Mouse (Mus musculus) myocyte (in vitro differentiated cells): Measurements from ENCODE around the gene Rbm20. TPM values are rescaled to one million over a fixed set of nuclear protein-coding genes. Genes with fewer than 3 reads are reported as not detected.
A peak's percentile ranks its signal among the peaks of the same experiment; 100 is the strongest.

Experiments
- H3K27me3 ChIP-seq: one replicate; pipeline ENCODE4 v1.6.1; 2011; ENCODE audit not compliant: control insufficient read depth, insufficient read depth, insufficient read length
- H3K36me3 ChIP-seq: one replicate; pipeline ENCODE4 v1.6.1; 2011; ENCODE audit not compliant: control insufficient read depth, insufficient read depth
- H3K4me2 ChIP-seq: one replicate; pipeline ENCODE4 v1.6.1; 2011; ENCODE audit warnings: low read depth, control low read depth
- H3K4me3 ChIP-seq: one replicate; pipeline ENCODE4 v1.5.1; 2011; ENCODE audit warnings: mild to moderate bottlenecking, control low read depth, moderate library complexity
- H3K79me2 ChIP-seq: one replicate; pipeline ENCODE4 v1.6.1; 2011; ENCODE audit not compliant: control insufficient read depth, insufficient read depth
- H3ac ChIP-seq: one replicate; pipeline ENCODE4 v1.6.1; 2011; ENCODE audit not compliant: control insufficient read depth, insufficient read length
- CEBPB ChIP-seq: IDR thresholded peaks from 2 replicates; pipeline ENCODE4 v1.6.1; 2011; ENCODE audit warnings: mild to moderate bottlenecking, moderate library complexity; ENCODE audit not compliant: poor library complexity, insufficient read depth, severe bottlenecking
- E2F4 ChIP-seq: IDR thresholded peaks from one replicate; pipeline ENCODE4 v1.6.1; 2011; ENCODE audit warnings: mild to moderate bottlenecking, control low read depth, moderate library complexity; ENCODE audit not compliant: insufficient read depth
- MAX ChIP-seq: IDR thresholded peaks from one replicate; pipeline ENCODE4 v1.6.1; 2011; ENCODE audit warnings: low read depth, mild to moderate bottlenecking, control low read depth
- MYOD1 ChIP-seq, 3 experiments: IDR thresholded peaks; one replicate each; pipeline ENCODE4 v1.6.1; 2011; ENCODE audit warnings: control low read depth in 2 of 3, low read depth in 2 of 3, mild to moderate bottlenecking in 2 of 3, moderate library complexity in 1 of 3; ENCODE audit not compliant: insufficient read length in 2 of 3, control insufficient read depth in 1 of 3
- MYOG ChIP-seq, 3 experiments: IDR thresholded peaks; one replicate each; pipeline ENCODE4 v1.6.1; 2011; ENCODE audit warnings: control low read depth in 2 of 3, low read depth in 2 of 3, mild to moderate bottlenecking in 2 of 3; ENCODE audit not compliant: insufficient read length in 2 of 3, control insufficient read depth in 1 of 3, insufficient read depth in 1 of 3
- POLR2A ChIP-seq: IDR thresholded peaks from one replicate; pipeline ENCODE4 v1.6.1; 2011; ENCODE audit warnings: low read depth, mild to moderate bottlenecking, control low read depth, moderate library complexity; ENCODE audit not compliant: insufficient read length
- POLR2AphosphoS2 ChIP-seq: IDR thresholded peaks from one replicate; pipeline ENCODE4 v1.6.1; 2011; ENCODE audit warnings: low read depth, control low read depth; ENCODE audit not compliant: insufficient read length
- REST ChIP-seq: IDR thresholded peaks from one replicate; pipeline ENCODE4 v1.6.1; 2011; ENCODE audit warnings: mild to moderate bottlenecking, control low read depth, moderate library complexity; ENCODE audit not compliant: insufficient read depth, insufficient read length
- SRF ChIP-seq: IDR thresholded peaks from one replicate; pipeline ENCODE4 v1.6.1; 2011; ENCODE audit warnings: low read depth; ENCODE audit not compliant: control insufficient read depth, insufficient read length
- TCF12 ChIP-seq: IDR thresholded peaks from one replicate; pipeline ENCODE4 v1.6.1; 2011; ENCODE audit warnings: mild to moderate bottlenecking, control low read depth; ENCODE audit not compliant: poor library complexity, insufficient read depth, severe bottlenecking
- TCF3 ChIP-seq: IDR thresholded peaks from one replicate; pipeline ENCODE4 v1.6.1; 2011; ENCODE audit warnings: low read depth, control low read depth; ENCODE audit not compliant: insufficient read length
- USF1 ChIP-seq: IDR thresholded peaks from one replicate; pipeline ENCODE4 v1.6.1; 2011; ENCODE audit warnings: low read depth, mild to moderate bottlenecking, control low read depth, moderate library complexity
- polyA plus RNA-seq: library from polyadenylated mRNA; unstranded; fragments of >200 nt; fragmentation: generic; extraction: Trizol; gene quantifications from one replicate; pipeline ENCODE4 v1.2.1, GENCODE M21; 2012; ENCODE audit warnings: missing spikeins

The Rbm20 gene
- polyA plus RNA-seq, 1 experiment: 35.4 TPM

GRCm38 (mm10) chr19:53823847-53824246, 146.7 kb downstream of the Rbm20 start:
- Histone ChIP-seq H3K36me3 (peaks cover 49% of the 10 kb centered on the region), H3K27me3 (no peaks in the 10 kb centered on the region), H3ac (no peak overlapping the region), H3K4me2 (no peak overlapping the region), H3K4me3 (no peak overlapping the region), H3K79me2 (no peaks in the 10 kb centered on the region)
- peak in 1 of 3 experiments; percentile 42 for TF ChIP-seq MYOD1 (IDR thresholded peaks at IDR 0.05; ENCODE audit: control insufficient read depth in 1 of 3, insufficient read length in 2 of 3, low read depth in 2 of 3)
- TF ChIP-seq MAX: no peak

- Histone ChIP-seq H3K27me3 (no peaks in the 10 kb centered on the region), H3ac (no peak overlapping the region), H3K4me3 (no peak overlapping the region), H3K36me3 (peaks cover 51% of the 10 kb centered on the region), H3K79me2 (no peaks in the 10 kb centered on the region), H3K4me2 (no peak overlapping the region)
- no peak for TF ChIP-seq TCF3
- TF ChIP-seq MAX: no peak
- no peak for TF ChIP-seq USF1
- TF ChIP-seq E2F4: no peak
- no peak for TF ChIP-seq REST
- TF ChIP-seq MYOD1 (IDR thresholded peaks at IDR 0.05; ENCODE audit: control insufficient read depth in 1 of 3, insufficient read length in 2 of 3, low read depth in 2 of 3): no peak
- TF ChIP-seq CEBPB: no peak
- TF ChIP-seq TCF12: no peak
- no peak for TF ChIP-seq POLR2A
- TF ChIP-seq POLR2AphosphoS2: no peak
- no peak for TF ChIP-seq MYOG (IDR thresholded peaks at IDR 0.05; ENCODE audit: control insufficient read depth in 1 of 3, insufficient read depth in 1 of 3, insufficient read length in 2 of 3, low read depth in 2 of 3)
These were observed 148.0 kb downstream of the Rbm20 start for GRCm38 (mm10) chr19:53824872-53825680.

GRCm38 (mm10) chr19:53829990-53830389, 152.9 kb downstream of the Rbm20 start:
- H3K27me3 ChIP-seq: no peaks in the 10 kb centered on the region
- no peaks in the 10 kb centered on the region for H3K79me2 ChIP-seq
- H3K4me2 ChIP-seq: no peak overlapping the region
- H3ac ChIP-seq: no peak overlapping the region
- peaks cover 49% of the 10 kb centered on the region for H3K36me3 ChIP-seq
- TF ChIP-seq POLR2AphosphoS2 (no peak), E2F4 (no peak), SRF (no peak)
- no peak overlapping the region for H3K4me3 ChIP-seq

GRCm38 (mm10) chr19:53830407-53831163, 153.5 kb downstream of the Rbm20 start:
- no peak for TF ChIP-seq MAX
- TF ChIP-seq SRF: no peak
- no peak for TF ChIP-seq POLR2A
- no peak for TF ChIP-seq TCF3
- TF ChIP-seq MYOG (IDR thresholded peaks at IDR 0.05; ENCODE audit: control insufficient read depth in 1 of 3, insufficient read depth in 1 of 3, insufficient read length in 2 of 3, low read depth in 2 of 3): no peak
- no peak for TF ChIP-seq MYOD1 (IDR thresholded peaks at IDR 0.05; ENCODE audit: control insufficient read depth in 1 of 3, insufficient read length in 2 of 3, low read depth in 2 of 3)
- TF ChIP-seq CEBPB: no peak
- TF ChIP-seq REST: no peak
- no peak for TF ChIP-seq POLR2AphosphoS2
- TF ChIP-seq TCF12: no peak
- no peak for TF ChIP-seq USF1
- no peak for TF ChIP-seq E2F4
- H3K79me2 ChIP-seq: no peaks in the 10 kb centered on the region
- no peak overlapping the region for H3K4me3 ChIP-seq
- H3K4me2 ChIP-seq: no peak overlapping the region
- H3K27me3 ChIP-seq: no peaks in the 10 kb centered on the region
- no peak overlapping the region for H3ac ChIP-seq
- H3K36me3 ChIP-seq: peaks cover 55% of the 10 kb centered on the region

- peaks cover 57% of the 10 kb centered on the region for H3K36me3 ChIP-seq
- H3ac ChIP-seq: no peak overlapping the region
- H3K4me3 ChIP-seq: no peak overlapping the region
- H3K4me2 ChIP-seq: no peak overlapping the region
- H3K79me2 ChIP-seq: no peaks in the 10 kb centered on the region
- H3K27me3 ChIP-seq: no peaks in the 10 kb centered on the region
- TF ChIP-seq USF1 (no peak), TCF12 (no peak), REST (no peak), TCF3 (no peak), POLR2AphosphoS2 (no peak), E2F4 (no peak), POLR2A (no peak), CEBPB (no peak), MYOG (IDR thresholded peaks at IDR 0.05; ENCODE audit: control insufficient read depth in 1 of 3, insufficient read depth in 1 of 3, insufficient read length in 2 of 3, low read depth in 2 of 3) (no peak), MAX (no peak), MYOD1 (IDR thresholded peaks at IDR 0.05; ENCODE audit: control insufficient read depth in 1 of 3, insufficient read length in 2 of 3, low read depth in 2 of 3) (no peak), SRF (no peak)
These were observed 154.0 kb downstream of the Rbm20 start for GRCm38 (mm10) chr19:53831164-53831448.
